Mouse (Mus musculus): ENCODE measurements around the gene F2. TPM values are rescaled to one million over a fixed set of nuclear protein-coding genes. Genes with fewer than 3 reads are reported as not detected.
A peak's percentile ranks its signal among the peaks of the same experiment; 100 is the strongest.

F2 gene
- polyA plus RNA-seq, 1 experiment = 0.14 TPM

DNA sequence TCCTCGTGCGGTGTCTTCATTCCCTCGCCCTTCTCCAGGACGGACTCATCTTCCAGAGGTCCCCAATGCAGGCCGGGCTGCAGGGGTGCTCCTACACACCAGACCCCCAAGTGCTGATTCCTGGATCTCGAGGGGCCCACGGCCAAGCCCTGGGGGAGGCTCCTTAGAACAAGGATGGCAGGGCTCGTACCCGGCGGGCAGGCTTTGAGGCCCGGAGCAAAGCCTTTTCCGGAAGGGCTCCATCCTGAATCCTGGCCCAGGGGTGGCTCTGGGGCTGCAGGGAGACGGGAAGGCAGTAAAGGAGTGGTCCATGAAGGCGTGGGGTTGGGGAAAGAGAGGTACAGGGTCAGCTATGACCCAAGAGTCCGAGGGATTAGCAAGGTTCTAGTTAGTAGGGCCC, 12.9 kb upstream of the F2 start:
- TF ChIP-seq CTCF (IDR thresholded peaks at IDR 0.05; ENCODE audit: control insufficient read depth, insufficient read depth, insufficient replicate concordance, low read depth, low read length) = no peak
- no peak for TF ChIP-seq POLR2A (IDR thresholded peaks at IDR 0.05; ENCODE audit: control insufficient read depth, low read depth, low read length)
- Histone ChIP-seq H3K36me3 (ENCODE audit: control insufficient read depth, insufficient read depth, low read length) (peaks cover 2% of the 10 kb centered on the region), H3K27me3 (ENCODE audit: control insufficient read depth, insufficient read depth, low read length) (no peaks in the 10 kb centered on the region), H3K4me3 (ENCODE audit: control insufficient read depth, low read depth, low read length) (peak overlapping the region; percentile 99), H3K27ac (ENCODE audit: control insufficient read depth, insufficient read depth, low read depth, low read length) (peak overlapping the region; percentile 83), H3K4me1 (ENCODE audit: control insufficient read depth, insufficient read depth, low read length) (peaks cover 28% of the 10 kb centered on the region)

DNA sequence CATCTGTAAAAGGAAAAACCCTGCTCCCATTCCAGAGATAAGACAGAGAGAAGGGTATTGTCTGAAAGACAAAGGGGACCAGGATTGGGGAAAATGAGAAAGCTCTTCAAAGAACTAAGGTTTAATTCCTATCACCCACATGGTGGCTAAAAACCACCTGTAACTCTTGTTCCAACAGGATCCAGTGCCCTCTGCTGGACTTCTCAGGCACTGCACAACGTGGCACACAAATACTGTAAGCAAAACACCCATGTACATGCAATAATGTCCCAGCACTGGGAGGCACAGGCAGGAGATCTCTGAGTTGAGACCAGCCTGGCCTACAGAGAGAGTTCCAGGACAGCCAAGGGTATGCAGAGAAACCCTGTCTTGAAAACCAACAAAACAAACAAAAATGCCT, 10.5 kb upstream of the F2 start:
- peak; percentile 29; the same call in 1 of the 2 replicates for TF ChIP-seq CTCF (IDR thresholded peaks at IDR 0.05; ENCODE audit: control insufficient read depth, insufficient read depth, insufficient replicate concordance, low read depth, low read length)
- TF ChIP-seq POLR2A (IDR thresholded peaks at IDR 0.05; ENCODE audit: control insufficient read depth, low read depth, low read length) = no peak
- peaks cover 2% of the 10 kb centered on the region for H3K36me3 ChIP-seq (ENCODE audit: control insufficient read depth, insufficient read depth, low read length)
- no peak overlapping the region for H3K4me3 ChIP-seq (ENCODE audit: control insufficient read depth, low read depth, low read length)

GRCm38 (mm10) chr2:91645811-91646210, 9.6 kb upstream of the F2 start:
- H3K27me3 ChIP-seq (ENCODE audit: control insufficient read depth, insufficient read depth, low read length) = no peaks in the 10 kb centered on the region
- H3K36me3 ChIP-seq (ENCODE audit: control insufficient read depth, insufficient read depth, low read length) = peaks cover 2% of the 10 kb centered on the region
- TF ChIP-seq POLR2A (IDR thresholded peaks at IDR 0.05; ENCODE audit: control insufficient read depth, low read depth, low read length) = no peak
- H3K27ac ChIP-seq (ENCODE audit: control insufficient read depth, insufficient read depth, low read depth, low read length) = no peak overlapping the region
- H3K4me3 ChIP-seq (ENCODE audit: control insufficient read depth, low read depth, low read length) = no peak overlapping the region
- H3K4me1 ChIP-seq (ENCODE audit: control insufficient read depth, insufficient read depth, low read length) = peaks cover 5% of the 10 kb centered on the region

More for the DNA sequence above, 10.5 kb upstream of the F2 start:
- H3K4me1 ChIP-seq (ENCODE audit: control insufficient read depth, insufficient read depth, low read length) = peaks cover 10% of the 10 kb centered on the region
- H3K27me3 ChIP-seq (ENCODE audit: control insufficient read depth, insufficient read depth, low read length) = no peaks in the 10 kb centered on the region
- no peak overlapping the region for H3K27ac ChIP-seq (ENCODE audit: control insufficient read depth, insufficient read depth, low read depth, low read length)

DNA sequence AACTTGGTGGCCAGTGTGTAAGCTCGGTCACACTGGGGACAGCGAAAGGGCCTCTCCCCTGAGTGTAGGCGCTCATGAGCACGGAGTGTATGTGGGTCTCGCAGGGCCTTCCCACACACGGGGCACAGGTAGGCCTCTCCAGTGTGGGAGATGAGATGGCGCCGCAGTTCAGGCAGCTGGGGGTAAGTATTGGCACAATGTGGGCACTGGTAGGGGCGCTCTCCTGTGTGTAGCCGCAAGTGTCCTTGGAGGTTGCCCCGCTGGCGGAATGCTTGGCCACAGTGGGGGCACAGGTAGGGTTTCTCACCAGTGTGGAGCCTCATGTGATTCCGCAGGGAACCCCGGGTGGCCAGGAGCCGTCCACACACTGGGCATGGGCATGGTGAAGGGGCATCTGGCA, 9.1 kb upstream of the F2 start:
- peaks cover 3% of the 10 kb centered on the region for H3K4me1 ChIP-seq (ENCODE audit: control insufficient read depth, insufficient read depth, low read length)
- H3K36me3 ChIP-seq (ENCODE audit: control insufficient read depth, insufficient read depth, low read length) = peaks cover 2% of the 10 kb centered on the region
- TF ChIP-seq POLR2A (IDR thresholded peaks at IDR 0.05; ENCODE audit: control insufficient read depth, low read depth, low read length) (no peak), CTCF (IDR thresholded peaks at IDR 0.05; ENCODE audit: control insufficient read depth, insufficient read depth, insufficient replicate concordance, low read depth, low read length) (no peak)
- no peaks in the 10 kb centered on the region for H3K27me3 ChIP-seq (ENCODE audit: control insufficient read depth, insufficient read depth, low read length)
- no peak overlapping the region for H3K4me3 ChIP-seq (ENCODE audit: control insufficient read depth, low read depth, low read length)
- H3K27ac ChIP-seq (ENCODE audit: control insufficient read depth, insufficient read depth, low read depth, low read length) = no peak overlapping the region

DNA sequence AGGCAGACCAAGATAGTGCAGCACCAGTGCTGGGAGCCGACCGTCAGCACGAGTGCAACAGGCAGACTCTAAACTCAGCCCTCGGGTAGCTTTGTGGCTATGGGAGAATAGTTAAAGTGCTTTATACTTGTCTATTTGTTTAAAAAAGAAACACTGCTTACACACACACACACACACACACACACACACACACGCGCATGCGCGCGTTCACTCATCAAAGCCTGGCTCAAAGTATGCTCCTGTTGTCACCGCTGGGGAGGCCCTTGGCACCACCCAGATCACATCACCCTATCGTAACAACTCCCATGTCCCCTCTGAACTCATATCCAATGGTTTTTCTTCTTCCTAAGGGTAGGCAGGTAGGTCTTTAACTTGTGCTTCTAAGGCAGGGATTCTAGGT, 7.8 kb upstream of the F2 start:
- Histone ChIP-seq H3K27me3 (ENCODE audit: control insufficient read depth, insufficient read depth, low read length) (no peaks in the 10 kb centered on the region), H3K4me1 (ENCODE audit: control insufficient read depth, insufficient read depth, low read length) (peaks cover 1% of the 10 kb centered on the region), H3K4me3 (ENCODE audit: control insufficient read depth, low read depth, low read length) (no peak overlapping the region), H3K27ac (ENCODE audit: control insufficient read depth, insufficient read depth, low read depth, low read length) (no peak overlapping the region), H3K36me3 (ENCODE audit: control insufficient read depth, insufficient read depth, low read length) (peaks cover 2% of the 10 kb centered on the region)
- TF ChIP-seq CTCF (IDR thresholded peaks at IDR 0.05; ENCODE audit: control insufficient read depth, insufficient read depth, insufficient replicate concordance, low read depth, low read length) (no peak), POLR2A (IDR thresholded peaks at IDR 0.05; ENCODE audit: control insufficient read depth, low read depth, low read length) (no peak)

DNA sequence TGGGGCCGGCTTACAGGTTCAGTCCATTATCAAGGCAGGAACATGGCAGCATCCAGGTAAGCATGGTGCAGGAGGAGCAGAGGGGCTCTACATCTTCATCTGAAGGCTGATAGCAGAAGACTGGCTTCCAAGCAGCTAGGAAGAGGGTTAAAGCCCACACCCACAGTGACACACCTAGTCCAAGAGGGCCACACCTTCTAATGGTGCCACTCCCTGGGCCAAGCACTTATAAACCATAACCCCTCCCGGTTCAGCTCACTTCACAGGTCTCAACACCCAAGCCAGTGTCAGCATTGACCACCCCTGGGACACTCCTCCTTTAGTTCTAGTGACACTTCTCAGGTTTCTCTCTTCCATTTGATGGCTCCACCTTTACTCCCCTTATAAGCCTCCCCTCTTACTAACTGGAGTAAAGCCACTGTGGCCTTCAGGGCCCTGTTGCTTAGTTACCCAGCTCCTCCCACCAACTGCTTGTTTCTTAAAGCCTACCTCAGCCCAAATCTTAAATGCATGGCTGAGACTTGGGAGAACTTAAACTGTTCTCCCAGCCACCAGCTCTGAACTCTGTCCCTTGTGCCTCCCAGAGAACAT, 6.7 kb upstream of the F2 start:
- H3K4me1 ChIP-seq (ENCODE audit: control insufficient read depth, insufficient read depth, low read length) = no peaks in the 10 kb centered on the region
- no peak overlapping the region for H3K4me3 ChIP-seq (ENCODE audit: control insufficient read depth, low read depth, low read length)
- H3K27me3 ChIP-seq (ENCODE audit: control insufficient read depth, insufficient read depth, low read length) = no peaks in the 10 kb centered on the region
- peaks cover 2% of the 10 kb centered on the region for H3K36me3 ChIP-seq (ENCODE audit: control insufficient read depth, insufficient read depth, low read length)
- no peak for TF ChIP-seq POLR2A (IDR thresholded peaks at IDR 0.05; ENCODE audit: control insufficient read depth, low read depth, low read length)
- TF ChIP-seq CTCF (IDR thresholded peaks at IDR 0.05; ENCODE audit: control insufficient read depth, insufficient read depth, insufficient replicate concordance, low read depth, low read length) = no peak
- no peak overlapping the region for H3K27ac ChIP-seq (ENCODE audit: control insufficient read depth, insufficient read depth, low read depth, low read length)

- Histone ChIP-seq H3K36me3 (ENCODE audit: control insufficient read depth, insufficient read depth, low read length) (no peaks in the 10 kb centered on the region), H3K27me3 (ENCODE audit: control insufficient read depth, insufficient read depth, low read length) (no peaks in the 10 kb centered on the region), H3K27ac (ENCODE audit: control insufficient read depth, insufficient read depth, low read depth, low read length) (no peak overlapping the region), H3K4me1 (ENCODE audit: control insufficient read depth, insufficient read depth, low read length) (peaks cover 3% of the 10 kb centered on the region), H3K4me3 (ENCODE audit: control insufficient read depth, low read depth, low read length) (no peak overlapping the region)
- TF ChIP-seq POLR2A (IDR thresholded peaks at IDR 0.05; ENCODE audit: control insufficient read depth, low read depth, low read length) (no peak), CTCF (IDR thresholded peaks at IDR 0.05; ENCODE audit: control insufficient read depth, insufficient read depth, insufficient replicate concordance, low read depth, low read length) (no peak)
These were observed 2.7 kb upstream of the F2 start for GRCm38 (mm10) chr2:91638931-91639330.
